Mouse (Mus musculus): ENCODE data around the gene Cenpm. TPM values are rescaled to one million over a fixed set of nuclear protein-coding genes. Genes with fewer than 3 reads are reported as not detected.

Gene Cenpm
- polyA plus RNA-seq, 2 experiments, result 21.6 to 42.1 TPM

GRCm38 (mm10) chr15:82184656-82185055, 59.9 kb downstream of the Cenpm start:
- 52% methylated on average over 10 of the region's 10 CpGs for WGBS (ENCODE audit: insufficient replicate concordance)
- peak overlapping the region; percentile 75 for H3K4me2 ChIP-seq (ENCODE audit: low read depth)
- ATAC-seq (ENCODE audit: insufficient read depth) (no peak), DNase-seq (ENCODE audit: low read depth in 3 of 3, low spot score in 3 of 3) (no peak)
- peak overlapping the region; percentile 73 for H3K9ac ChIP-seq (replicated peaks)
- H3K4me3 ChIP-seq (ENCODE audit: insufficient read depth in 1 of 2, low read depth in 2 of 2, low read length in 2 of 2), result peak overlapping the region in 1 of 2 experiments; percentile 36; a peak in 3 of 4 replicates
- TF ChIP-seq CTCF (IDR thresholded peaks at IDR 0.05; ENCODE audit: low read depth) (no peak), EP300 (IDR thresholded peaks at IDR 0.05; ENCODE audit: low read depth) (no peak)
- peaks cover 67% of the 10 kb centered on the region for H3K36me3 ChIP-seq (replicated peaks; ENCODE audit: control insufficient read depth, insufficient read depth, low read depth)
- H3K27ac ChIP-seq, result peak overlapping the region; percentile 88
- H3K9me3 ChIP-seq (ENCODE audit: control insufficient read depth, low read length), result peaks cover 7% of the 10 kb centered on the region
- no peaks in the 10 kb centered on the region for H3K27me3 ChIP-seq (ENCODE audit: control insufficient read depth, insufficient read depth, low read length)
- H3K4me1 ChIP-seq (replicated peaks; ENCODE audit: control insufficient read depth in 2 of 2, insufficient read depth in 2 of 2, low read length in 1 of 2), result peaks cover 51 to 52% of the 10 kb centered on the region in 2 experiments

GRCm38 (mm10) chr15:82184183-82184582, 60.4 kb downstream of the Cenpm start:
- H3K4me1 ChIP-seq (replicated peaks; ENCODE audit: control insufficient read depth in 2 of 2, insufficient read depth in 2 of 2, low read length in 1 of 2), result peaks cover 51 to 52% of the 10 kb centered on the region in 2 experiments
- ATAC-seq (ENCODE audit: insufficient read depth), result peak; percentile 86
- WGBS (ENCODE audit: insufficient replicate concordance), result 6% methylated on average over 7 of the region's 7 CpGs
- TF ChIP-seq EP300 (IDR thresholded peaks at IDR 0.05; ENCODE audit: low read depth) (peak; percentile 92), CTCF (IDR thresholded peaks at IDR 0.05; ENCODE audit: low read depth) (peak; percentile 14; the same call in 1 of the 2 replicates)
- peaks cover 70% of the 10 kb centered on the region for H3K36me3 ChIP-seq (replicated peaks; ENCODE audit: control insufficient read depth, insufficient read depth, low read depth)
- peaks cover 7% of the 10 kb centered on the region for H3K9me3 ChIP-seq (ENCODE audit: control insufficient read depth, low read length)
- H3K27me3 ChIP-seq (ENCODE audit: control insufficient read depth, insufficient read depth, low read length), result no peaks in the 10 kb centered on the region
- peak overlapping the region; percentile 73 for H3K9ac ChIP-seq (replicated peaks)
- H3K4me3 ChIP-seq (ENCODE audit: insufficient read depth in 1 of 2, low read depth in 2 of 2, low read length in 2 of 2), result peak overlapping the region; percentile 36 to 43
- H3K4me2 ChIP-seq (ENCODE audit: low read depth), result peak overlapping the region; percentile 75
- peak; percentile 85 to 86 (median 86) for DNase-seq (ENCODE audit: low read depth in 3 of 3, low spot score in 3 of 3)
- H3K27ac ChIP-seq, result peak overlapping the region; percentile 88

MicroRNAs encoded within 50 kb of the gene (microRNA counts, 519-probe panel; counts per million panel counts)
- microRNA mmu-miR-33, result 69.9 counts per million

Small RNA genes lying within 50 kb of the gene (microRNA-seq; reads per million reads assigned to microRNA genes)
- gene Mir33, result 233 reads per million, percentile 58 among the genes with 10 or more reads in this experiment

Other genes starting within 250 kb of the Cenpm start
- 8.3 and 9.3 TPM in 2 replicates for gene Desi1, start 210.9 kb downstream of the Cenpm start, polyA plus RNA-seq (2012; rRNA removed)
- 8.6 and 11.3 TPM in 2 replicates for gene Desi1, start 210.9 kb downstream of the Cenpm start, polyA plus RNA-seq (2014; fragmentation: Nextera tagmentation; extraction: Ambion mirVana)
- gene Snu13, start 197.2 kb downstream of the Cenpm start, polyA plus RNA-seq (2012; rRNA removed), result 78.8 and 83.1 TPM in 2 replicates
- 187 TPM in 2 replicates for gene Snu13, start 197.2 kb downstream of the Cenpm start, polyA plus RNA-seq (2014; fragmentation: Nextera tagmentation; extraction: Ambion mirVana)
- gene 4930407I10Rik, start 185.6 kb downstream of the Cenpm start, polyA plus RNA-seq (2012; rRNA removed), result not detected in 2 replicates
- not detected in 2 replicates for gene 4930407I10Rik, start 185.6 kb downstream of the Cenpm start, polyA plus RNA-seq (2014; fragmentation: Nextera tagmentation; extraction: Ambion mirVana)
- gene Mei1, start 174.8 kb downstream of the Cenpm start, polyA plus RNA-seq (2012; rRNA removed), result not detected in 2 replicates
- not detected in 2 replicates for gene Mei1, start 174.8 kb downstream of the Cenpm start, polyA plus RNA-seq (2014; fragmentation: Nextera tagmentation; extraction: Ambion mirVana)
- 5.9 and 7.2 TPM in 2 replicates for gene Ccdc134, start 116.8 kb downstream of the Cenpm start, polyA plus RNA-seq (2012; rRNA removed)
- 5.5 and 6.6 TPM in 2 replicates for gene Ccdc134, start 116.8 kb downstream of the Cenpm start, polyA plus RNA-seq (2014; fragmentation: Nextera tagmentation; extraction: Ambion mirVana)
- gene Srebf2, start 97.6 kb downstream of the Cenpm start, polyA plus RNA-seq (2012; rRNA removed), result 29.3 and 37.1 TPM in 2 replicates
- 30.8 and 35.2 TPM in 2 replicates for gene Srebf2, start 97.6 kb downstream of the Cenpm start, polyA plus RNA-seq (2014; fragmentation: Nextera tagmentation; extraction: Ambion mirVana)
- 0.15 and 0.19 TPM in 2 replicates for gene Shisa8, start 31.9 kb downstream of the Cenpm start, polyA plus RNA-seq (2012; rRNA removed)
- gene Shisa8, start 31.9 kb downstream of the Cenpm start, polyA plus RNA-seq (2014; fragmentation: Nextera tagmentation; extraction: Ambion mirVana), result 0.05 and 0.09 TPM in 2 replicates
- gene Tnfrsf13c, start 20.4 kb downstream of the Cenpm start, polyA plus RNA-seq (2012; rRNA removed), result 0.54 and 0.66 TPM in 2 replicates
- gene Tnfrsf13c, start 20.4 kb downstream of the Cenpm start, polyA plus RNA-seq (2014; fragmentation: Nextera tagmentation; extraction: Ambion mirVana), result 0.14 and 0.58 TPM in 2 replicates
- gene 1500009C09Rik, start 7.6 kb upstream of the Cenpm start, polyA plus RNA-seq (2012; rRNA removed), result 0.02 and 0.11 TPM in 2 replicates
- gene 1500009C09Rik, start 7.6 kb upstream of the Cenpm start, polyA plus RNA-seq (2014; fragmentation: Nextera tagmentation; extraction: Ambion mirVana), result not detected in 2 replicates
- 0.12 and 0.61 TPM in 2 replicates for gene Sept3, start 30.1 kb upstream of the Cenpm start, polyA plus RNA-seq (2012; rRNA removed)
- gene Sept3, start 30.1 kb upstream of the Cenpm start, polyA plus RNA-seq (2014; fragmentation: Nextera tagmentation; extraction: Ambion mirVana), result 0.09 TPM in 1 of 2 replicates, not detected in the other
- gene Wbp2nl, start 54.2 kb upstream of the Cenpm start, polyA plus RNA-seq (2012; rRNA removed), result 0.10 and 0.19 TPM in 2 replicates
- 0.11 and 0.19 TPM in 2 replicates for gene Wbp2nl, start 54.2 kb upstream of the Cenpm start, polyA plus RNA-seq (2014; fragmentation: Nextera tagmentation; extraction: Ambion mirVana)
- gene Naga, start 94.2 kb upstream of the Cenpm start, polyA plus RNA-seq (2012; rRNA removed), result 47.7 and 52.9 TPM in 2 replicates
- gene Naga, start 94.2 kb upstream of the Cenpm start, polyA plus RNA-seq (2014; fragmentation: Nextera tagmentation; extraction: Ambion mirVana), result 34.2 and 43.3 TPM in 2 replicates
- gene Pheta2, start 94.2 kb upstream of the Cenpm start, polyA plus RNA-seq (2012; rRNA removed), result 22.1 and 24.8 TPM in 2 replicates
- 18.7 and 22.5 TPM in 2 replicates for gene Pheta2, start 94.2 kb upstream of the Cenpm start, polyA plus RNA-seq (2014; fragmentation: Nextera tagmentation; extraction: Ambion mirVana)
- gene Smdt1, start 94.2 kb upstream of the Cenpm start, polyA plus RNA-seq (2012; rRNA removed), result 109 and 121 TPM in 2 replicates
- gene Smdt1, start 94.2 kb upstream of the Cenpm start, polyA plus RNA-seq (2014; fragmentation: Nextera tagmentation; extraction: Ambion mirVana), result 165 and 178 TPM in 2 replicates
- 152 and 288 TPM in 2 replicates for gene Ndufa6, start 109.6 kb upstream of the Cenpm start, polyA plus RNA-seq (2012; rRNA removed)
- 435 and 447 TPM in 2 replicates for gene Ndufa6, start 109.6 kb upstream of the Cenpm start, polyA plus RNA-seq (2014; fragmentation: Nextera tagmentation; extraction: Ambion mirVana)
- gene Cyp2d22, start 135.5 kb upstream of the Cenpm start, polyA plus RNA-seq (2012; rRNA removed), result 14.9 and 15.5 TPM in 2 replicates
- gene Cyp2d22, start 135.5 kb upstream of the Cenpm start, polyA plus RNA-seq (2014; fragmentation: Nextera tagmentation; extraction: Ambion mirVana), result 8.4 and 10.0 TPM in 2 replicates
- gene Cyp2d11, start 149.3 kb upstream of the Cenpm start, polyA plus RNA-seq (2012; rRNA removed), result 0.09 TPM in 2 replicates
- not detected in 2 replicates for gene Cyp2d11, start 149.3 kb upstream of the Cenpm start, polyA plus RNA-seq (2014; fragmentation: Nextera tagmentation; extraction: Ambion mirVana)
- gene Cyp2d10, start 162.4 kb upstream of the Cenpm start, polyA plus RNA-seq (2012; rRNA removed), result 18.6 and 19.8 TPM in 2 replicates
- 43.2 and 48.1 TPM in 2 replicates for gene Cyp2d10, start 162.4 kb upstream of the Cenpm start, polyA plus RNA-seq (2014; fragmentation: Nextera tagmentation; extraction: Ambion mirVana)
- gene Cyp2d9, start 188.7 kb upstream of the Cenpm start, polyA plus RNA-seq (2012; rRNA removed), result 1.7 and 1.8 TPM in 2 replicates
- 1.9 and 2.1 TPM in 2 replicates for gene Cyp2d9, start 188.7 kb upstream of the Cenpm start, polyA plus RNA-seq (2014; fragmentation: Nextera tagmentation; extraction: Ambion mirVana)